ENCODE assay signal across 25 mouse cellular contexts in genomic region chr1:56063474-56063873, GRCm38 (mm10).
DNase-seq lines count a peak whose midpoint lies in the region; ATAC-seq and TF ChIP-seq lines count a peak whose summit lies in the region.
"Had no signal": no experiment of that assay in that cellular context is flagged by ENCODE, and none has a peak within 500 bp of the region (broad histone marks: within the 10 kb centered on the region; RNA-seq: fewer than 3 reads in every experiment).

No protein-coding gene starts in this region.

- H3K27me3 ChIP-seq in heart, adult 2 months (ENCODE audit: control insufficient read depth, insufficient read depth, low read length) = no peaks in the 10 kb centered on the region
- H3K27me3 ChIP-seq: embryonic facial prominence, embryonic 13.5 days; embryonic facial prominence, embryonic 15.5 days; forebrain, embryonic 13.5 days; forebrain, embryonic 15.5 days had no signal

- TF ChIP-seq CTCF in heart, adult 2 months (IDR thresholded peaks at IDR 0.05) = no peak

- TF ChIP-seq EP300 in heart, adult 2 months (IDR thresholded peaks at IDR 0.05; ENCODE audit: insufficient read depth, low read depth, low read length) = no peak

- H3K4me1 ChIP-seq in heart, adult 2 months (ENCODE audit: control insufficient read depth, insufficient read depth, low read length) = no peaks in the 10 kb centered on the region
- H3K4me1 ChIP-seq: embryonic facial prominence, embryonic 13.5 days; embryonic facial prominence, embryonic 15.5 days; forebrain, embryonic 10.5 days; forebrain, embryonic 13.5 days; forebrain, embryonic 15.5 days had no signal

- no peak overlapping the region for H3K27ac ChIP-seq in heart, adult 2 months
- H3K27ac ChIP-seq: embryonic facial prominence, embryonic 13.5 days; embryonic facial prominence, embryonic 15.5 days; forebrain, embryonic 10.5 days; forebrain, embryonic 13.5 days; forebrain, embryonic 15.5 days had no signal

- no peaks in the 10 kb centered on the region for H3K79me2 ChIP-seq in heart, adult 2 months (replicated peaks; ENCODE audit: control insufficient read depth, insufficient read depth, low read length)

- H3K4me3 ChIP-seq in heart, adult 2 months = no peak overlapping the region
- H3K4me3 ChIP-seq: embryonic facial prominence, embryonic 13.5 days; embryonic facial prominence, embryonic 15.5 days; erythroblast, embryonic 14.5 days; forebrain, embryonic 10.5 days; forebrain, embryonic 13.5 days; forebrain, embryonic 15.5 days had no signal

- H3K36me3 ChIP-seq in heart, adult 2 months (ENCODE audit: control insufficient read depth, insufficient read depth, low read length) = no peaks in the 10 kb centered on the region
- H3K36me3 ChIP-seq: embryonic facial prominence, embryonic 13.5 days; embryonic facial prominence, embryonic 15.5 days; forebrain, embryonic 10.5 days; forebrain, embryonic 15.5 days; G1E had no signal

- DNase-seq in frontal cortex, postnatal 10 days (ENCODE audit: low spot score in 2 of 2) = no peak
- DNase-seq in right cerebral cortex, adult 18-20 months = peak; percentile 6
- no peak for DNase-seq in right cerebral cortex, postnatal 10 days (ENCODE audit: low spot score in 2 of 2)
- peak; percentile 55 for DNase-seq in brain, adult 2 months (ENCODE audit: low read depth, low spot score)
- peak; percentile 43 for DNase-seq in telencephalon, adult 2 months (ENCODE audit: low read depth, low spot score)
- DNase-seq in heart, adult 2 months = no peak
- DNase-seq in Muller cell, postnatal 12 days (ENCODE audit: inconsistent ontology term) = no peak
- DNase-seq: adrenal gland, adult 2 months; adrenal gland, postnatal 10 days; adrenal gland, postnatal 25 days; cerebellum, adult 11 months; cerebellum, adult 18-20 months; cerebellum, adult 8-10 months; cerebellum, adult 9-11 months; cerebellum, postnatal 14 days; cerebellum, postnatal 36 days; embryo, embryonic 11 days had no signal

- H3K9ac ChIP-seq in heart, adult 2 months (ENCODE audit: low read depth, low read length) = no peak overlapping the region
- H3K9ac ChIP-seq: embryonic facial prominence, embryonic 13.5 days; embryonic facial prominence, embryonic 15.5 days; forebrain, embryonic 13.5 days; forebrain, embryonic 15.5 days had no signal

- 50% methylated on average over 3 of the region's 3 CpGs for WGBS in heart, adult 2 months

- peak; percentile 65 for ATAC-seq in frontal cortex, adult (ENCODE audit: low TSS enrichment)
- ATAC-seq: forebrain, embryonic 13.5 days; forebrain, embryonic 15.5 days had no signal

- intact Hi-C loops in heart, adult 2 months (cut with DNase I) = no loop called here

- TF ChIP-seq POLR2A in heart, adult 2 months (IDR thresholded peaks at IDR 0.05; ENCODE audit: insufficient read depth, low read depth, low read length) = no peak

Comparison
In these comparisons a context has a peak if more than half of its experiments do, and no peak if none do; other contexts are left out.
1. DNase-seq: peak in right cerebral cortex, adult 18-20 months (single experiment), brain, adult 2 months (single experiment) and telencephalon, adult 2 months (single experiment); none in frontal cortex, postnatal 10 days (0 of 2), right cerebral cortex, postnatal 10 days (0 of 2), heart, adult 2 months (0 of 2) and Muller cell, postnatal 12 days (single experiment).